Mouse (Mus musculus): ENCODE measurements around the gene Gprc5b. TPM values are rescaled to one million over a fixed set of nuclear protein-coding genes. Genes with fewer than 3 reads are reported as not detected.

The Gprc5b gene
- polyA plus RNA-seq (2012; rRNA removed), result 5.0 TPM in 2 replicates

DNA sequence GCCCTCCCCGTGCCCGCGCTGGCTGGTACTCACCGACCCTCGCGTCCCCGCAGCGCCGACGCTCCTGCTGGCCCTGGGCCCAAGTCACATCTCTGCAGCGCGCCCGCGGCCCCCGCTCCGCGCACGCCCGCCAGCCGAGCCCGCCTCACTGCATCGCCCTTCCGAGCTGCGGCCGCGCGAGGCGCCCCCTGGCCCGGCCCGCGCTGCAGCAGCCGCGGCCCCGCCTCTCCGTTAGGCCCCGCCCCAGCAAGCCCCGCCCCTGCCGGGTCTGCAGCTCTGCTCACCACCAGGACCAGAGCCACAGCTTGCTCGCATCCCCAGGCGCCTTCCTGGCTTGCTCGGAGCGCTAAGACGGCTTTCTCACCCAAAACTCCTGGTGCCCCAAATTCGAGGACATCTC, at the start of gene Gprc5b:
Gprc5b (minus strand) TSS at position 205 of the 400 bp plus-strand sequence.

Other genes starting within 250 kb of the Gprc5b start
- 0.15 and 0.56 TPM in 2 replicates for gene Iqck, start 139.5 kb downstream of the Gprc5b start, polyA plus RNA-seq (2012; rRNA removed)
- 1.4 and 2.3 TPM in 2 replicates for gene Knop1, start 139.0 kb downstream of the Gprc5b start, polyA plus RNA-seq (2012; rRNA removed)
- gene Gpr139, start 189.4 kb upstream of the Gprc5b start, polyA plus RNA-seq (2012; rRNA removed), result not detected in 2 replicates